Mouse (Mus musculus): ENCODE results near the gene Ttc21a. TPM values are rescaled to one million over a fixed set of nuclear protein-coding genes. Genes with fewer than 3 reads are reported as not detected.

Ttc21a gene
- total RNA-seq, 1 experiment from 2014 or later, result 0.46 TPM

- no peak for ATAC-seq (replicated peaks; ENCODE audit: low read depth, poor library complexity, severe bottlenecking)
These were observed 35.9 kb downstream of the Ttc21a start for GRCm38 (mm10) chr9:119973281-119973680.

DNA sequence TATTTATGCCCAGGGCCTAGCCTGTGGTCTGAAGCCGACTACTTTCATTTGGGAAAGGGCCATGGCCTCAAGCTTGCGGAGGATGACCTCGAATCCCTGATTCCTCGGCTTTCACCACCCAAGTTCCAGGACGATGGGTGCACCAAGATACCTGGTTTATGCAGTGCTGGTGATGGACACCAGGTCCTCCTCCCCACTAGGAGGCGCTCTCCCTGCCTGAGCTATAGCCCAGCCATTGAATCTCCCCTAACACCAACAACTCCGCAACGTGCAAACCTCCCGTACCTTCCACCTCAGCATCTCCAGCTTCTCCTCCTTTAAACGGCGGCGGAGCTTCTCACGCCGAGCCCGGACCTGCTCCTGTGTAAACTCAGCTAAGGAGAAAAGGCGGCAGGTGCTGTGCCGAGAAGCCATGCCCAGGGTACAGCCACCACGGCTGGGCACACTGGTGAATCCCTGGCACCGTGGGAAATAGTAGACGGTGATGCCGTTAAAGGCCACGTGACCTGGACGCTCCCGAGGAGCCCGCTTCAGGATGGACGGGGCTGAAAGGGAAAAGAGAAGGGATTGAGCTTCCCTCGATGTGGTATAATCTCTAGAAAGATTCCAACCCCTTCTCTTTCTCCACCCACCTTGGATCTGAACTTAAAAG, 36.6 kb downstream of the Ttc21a start:
- no peak for ATAC-seq (replicated peaks; ENCODE audit: low read depth, poor library complexity, severe bottlenecking)

DNA sequence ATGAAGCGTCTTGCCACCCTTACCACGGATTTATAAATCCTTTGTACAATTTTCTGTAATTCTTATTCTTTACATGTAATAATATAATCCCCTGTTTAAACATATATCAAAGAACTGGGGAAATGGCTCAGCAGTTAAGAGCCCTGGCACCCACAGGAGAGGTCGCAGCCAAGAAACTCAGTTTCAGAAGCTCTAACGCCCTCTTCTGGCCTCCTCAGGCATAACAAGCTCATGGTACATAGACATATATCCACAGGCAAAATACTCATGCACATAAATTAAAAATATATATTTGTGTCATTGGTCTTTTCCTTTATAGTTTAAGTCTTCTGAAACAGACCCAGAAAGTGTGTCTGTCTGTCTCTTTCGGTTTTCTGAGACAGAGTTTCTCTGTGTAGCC, 37.2 kb downstream of the Ttc21a start:
- ATAC-seq (replicated peaks; ENCODE audit: low read depth, poor library complexity, severe bottlenecking), result no peak

DNA sequence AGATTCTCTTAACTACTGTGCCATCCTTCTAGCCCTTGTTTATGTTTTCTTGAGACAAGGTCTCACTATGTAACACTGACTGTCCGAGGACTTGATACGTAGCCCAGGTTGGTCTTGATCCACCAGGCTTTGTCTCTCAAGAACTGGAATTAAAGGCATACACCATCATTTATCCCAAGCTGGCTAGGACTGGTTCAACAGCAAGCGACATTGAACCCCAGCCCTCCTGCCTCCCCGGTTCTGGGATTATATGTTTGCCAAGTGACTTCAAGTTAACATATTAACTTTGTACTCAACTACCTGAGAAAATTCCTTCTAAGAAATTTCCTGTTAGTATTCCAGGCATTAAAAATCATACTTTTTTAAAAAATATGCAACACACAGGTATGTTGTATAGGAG, 37.9 kb downstream of the Ttc21a start:
- no peak for ATAC-seq (replicated peaks; ENCODE audit: low read depth, poor library complexity, severe bottlenecking)

DNA sequence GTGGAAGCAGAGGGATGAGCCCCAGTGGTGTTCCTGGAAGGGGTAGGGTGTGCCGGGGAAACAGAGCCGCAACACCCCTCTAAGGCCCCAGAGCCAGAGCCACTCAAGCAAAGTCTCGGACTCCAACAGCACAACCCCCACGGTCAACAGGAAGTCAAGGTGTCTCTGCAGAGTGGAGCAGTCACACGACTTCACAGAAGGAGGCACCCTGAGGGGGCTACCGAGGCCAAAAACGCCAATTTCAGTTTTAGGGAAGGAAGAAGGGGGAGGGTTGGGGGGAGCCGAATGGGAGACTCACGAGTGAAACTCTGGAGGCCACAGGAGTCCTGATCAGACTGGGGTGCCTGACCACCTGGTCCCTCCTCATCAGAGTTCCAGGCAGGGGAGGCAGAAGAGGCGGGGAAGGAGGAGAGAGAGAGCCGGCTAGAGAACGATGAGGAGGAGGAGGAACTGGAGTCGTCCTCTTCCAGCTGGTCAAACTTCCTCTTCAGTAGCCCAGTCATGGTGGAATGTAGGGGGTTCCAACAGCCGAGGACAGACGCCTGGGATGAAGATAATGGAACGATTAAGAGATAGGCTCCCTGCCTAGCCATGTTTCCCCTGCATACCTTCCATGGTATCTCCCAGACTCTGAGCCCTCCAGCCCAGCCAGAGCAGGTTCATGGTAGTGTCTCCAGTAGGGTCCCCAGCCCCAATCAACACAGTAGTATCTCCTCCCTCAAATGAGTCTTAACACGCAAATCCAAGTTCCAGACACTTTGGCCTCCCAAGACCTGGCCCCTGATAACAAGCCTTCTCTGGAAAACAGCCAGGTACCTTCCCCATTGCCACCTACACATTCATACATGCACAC, 39.5 kb downstream of the Ttc21a start:
- peak; percentile 6; the same call in 1 of the 2 replicates for ATAC-seq (replicated peaks; ENCODE audit: low read depth, poor library complexity, severe bottlenecking)

GRCm38 (mm10) chr9:119977557-119978060, 40.2 kb downstream of the Ttc21a start:
- ATAC-seq (replicated peaks; ENCODE audit: low read depth, poor library complexity, severe bottlenecking), result no peak

DNA sequence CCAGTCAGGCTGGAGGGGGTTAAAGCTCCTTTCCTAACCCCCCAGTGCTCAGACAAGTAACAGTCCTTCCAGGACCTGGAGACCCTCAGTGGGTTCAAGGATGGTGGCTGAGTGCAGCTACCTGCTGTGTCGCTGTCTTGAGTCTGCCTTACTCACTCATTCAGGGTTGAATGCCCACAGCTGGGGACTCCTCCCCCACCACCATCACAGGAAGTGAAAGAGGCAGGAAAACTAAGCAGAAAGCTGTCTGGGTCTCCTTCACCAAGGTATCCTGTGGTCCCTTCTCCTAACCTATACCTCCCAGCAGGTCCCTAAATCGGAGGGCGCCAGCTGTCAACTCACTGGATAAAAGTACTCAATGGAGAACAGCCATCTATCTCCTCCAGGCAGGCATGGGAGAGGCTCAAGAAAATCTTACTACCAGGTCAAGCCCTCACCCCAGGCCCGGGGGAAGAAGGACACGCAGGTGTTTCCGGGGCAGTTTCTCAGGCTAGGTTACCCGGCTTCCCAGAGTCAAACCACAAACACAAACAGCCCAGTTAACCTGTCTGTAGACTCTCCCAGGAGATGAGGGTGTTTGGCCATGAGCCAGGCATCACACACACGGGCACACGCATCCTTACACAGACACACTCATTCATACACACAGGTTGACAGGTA, 40.9 kb downstream of the Ttc21a start:
- ATAC-seq (replicated peaks; ENCODE audit: low read depth, poor library complexity, severe bottlenecking), result peak; percentile 7; the same call in 1 of the 2 replicates

DNA sequence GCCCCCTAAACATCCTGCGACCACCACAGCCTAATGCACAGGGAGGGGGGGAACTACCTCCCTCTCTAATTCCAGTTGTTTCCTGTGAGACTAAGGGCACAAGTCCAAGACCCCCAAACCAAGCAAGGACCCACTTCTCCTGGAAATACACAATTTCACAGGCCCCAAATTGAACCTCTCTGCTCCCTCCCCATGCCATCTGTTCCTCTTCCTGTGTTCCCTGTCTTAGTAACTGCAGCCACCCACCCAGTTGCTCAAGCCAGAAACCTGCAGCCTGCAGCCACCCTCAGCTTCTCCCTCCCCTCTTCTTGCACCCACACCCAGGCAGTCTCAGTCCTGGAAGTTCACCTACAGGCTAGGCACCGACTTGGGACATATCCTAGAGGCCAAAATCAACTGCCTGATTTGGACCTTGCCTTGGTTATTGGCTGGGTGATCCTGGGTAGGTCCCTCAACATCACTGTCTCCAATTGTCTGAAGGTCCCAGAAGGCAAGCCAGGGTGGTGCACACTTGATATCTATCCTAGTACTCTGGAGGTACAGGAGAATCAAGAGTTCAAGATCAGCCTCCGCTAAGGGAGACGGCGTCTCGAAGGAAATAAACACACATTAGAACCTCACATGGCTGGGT, 41.5 kb downstream of the Ttc21a start:
- ATAC-seq (replicated peaks; ENCODE audit: low read depth, poor library complexity, severe bottlenecking), result no peak

GRCm38 (mm10) chr9:119979749-119980148, 42.3 kb downstream of the Ttc21a start:
- no peak for ATAC-seq (replicated peaks; ENCODE audit: low read depth, poor library complexity, severe bottlenecking)

DNA sequence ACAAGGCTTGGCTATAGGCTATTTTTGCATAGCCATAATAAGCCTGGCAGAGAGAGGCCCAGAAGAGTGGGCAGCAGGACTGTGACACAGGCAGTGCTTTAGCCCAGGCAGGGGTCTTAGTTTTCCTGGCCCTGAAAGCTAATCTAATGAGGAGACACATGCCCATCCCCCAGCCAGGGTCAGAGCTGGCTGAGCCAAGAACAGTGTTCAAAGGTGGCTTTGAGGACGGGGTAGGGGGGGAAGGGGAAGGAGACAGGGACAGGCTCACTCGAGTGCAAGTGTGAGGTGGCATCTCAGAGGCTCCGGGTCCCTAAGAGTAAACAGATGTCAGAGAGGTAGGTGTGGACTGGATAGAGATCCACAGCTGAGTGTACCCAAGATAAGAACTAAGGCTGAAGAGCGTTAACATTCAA, 43.4 kb downstream of the Ttc21a start:
- ATAC-seq (replicated peaks; ENCODE audit: low read depth, poor library complexity, severe bottlenecking), result no peak

DNA sequence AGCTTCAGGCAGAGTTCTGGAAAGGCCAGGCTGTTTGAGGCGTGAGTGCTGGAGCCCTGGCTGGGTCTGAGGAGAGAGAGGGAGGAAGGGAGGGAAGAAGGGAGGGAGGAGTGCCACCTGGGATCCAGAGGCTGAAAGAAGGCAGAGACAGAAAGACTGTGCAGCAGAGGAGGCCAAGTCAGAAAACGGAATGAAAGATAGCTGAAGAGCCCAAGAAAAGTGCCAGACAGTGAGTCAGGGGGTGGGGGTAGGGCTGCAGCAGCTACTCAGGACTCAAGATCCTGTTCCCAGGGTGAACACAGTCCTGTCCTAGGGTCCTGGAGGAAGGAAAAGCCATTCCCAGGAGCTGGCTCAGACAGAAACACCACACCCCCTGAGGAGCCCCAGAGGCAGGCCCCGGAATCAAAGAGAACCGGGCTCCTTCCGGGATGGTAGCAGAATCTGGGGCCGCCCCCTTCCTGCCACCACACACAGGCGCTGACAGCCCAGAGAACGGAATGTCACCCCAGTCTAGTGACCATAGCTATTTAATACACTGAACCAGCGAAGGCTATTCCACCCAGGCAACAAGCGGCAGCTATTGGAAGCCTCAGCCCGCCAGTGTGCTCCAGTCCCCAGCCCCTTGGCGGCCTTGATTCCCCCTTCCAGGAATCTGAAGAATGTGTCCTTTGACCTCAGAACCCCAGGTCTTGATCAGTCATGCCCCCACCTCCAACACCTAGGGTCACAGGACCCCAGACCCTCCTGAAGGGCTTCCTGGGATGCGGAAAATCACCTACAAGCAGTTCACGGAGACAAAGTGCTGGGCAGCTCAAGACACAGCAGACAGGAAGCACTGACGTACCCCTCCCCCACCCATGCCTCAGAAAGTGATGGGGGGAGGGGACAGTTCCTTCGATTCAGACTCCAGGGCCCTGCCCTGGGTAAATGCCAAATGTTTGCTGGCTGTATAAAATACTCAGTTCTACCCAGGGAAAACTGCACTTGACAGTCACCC, 44.1 kb downstream of the Ttc21a start:
- peak; percentile 51 for ATAC-seq (replicated peaks; ENCODE audit: low read depth, poor library complexity, severe bottlenecking)

DNA sequence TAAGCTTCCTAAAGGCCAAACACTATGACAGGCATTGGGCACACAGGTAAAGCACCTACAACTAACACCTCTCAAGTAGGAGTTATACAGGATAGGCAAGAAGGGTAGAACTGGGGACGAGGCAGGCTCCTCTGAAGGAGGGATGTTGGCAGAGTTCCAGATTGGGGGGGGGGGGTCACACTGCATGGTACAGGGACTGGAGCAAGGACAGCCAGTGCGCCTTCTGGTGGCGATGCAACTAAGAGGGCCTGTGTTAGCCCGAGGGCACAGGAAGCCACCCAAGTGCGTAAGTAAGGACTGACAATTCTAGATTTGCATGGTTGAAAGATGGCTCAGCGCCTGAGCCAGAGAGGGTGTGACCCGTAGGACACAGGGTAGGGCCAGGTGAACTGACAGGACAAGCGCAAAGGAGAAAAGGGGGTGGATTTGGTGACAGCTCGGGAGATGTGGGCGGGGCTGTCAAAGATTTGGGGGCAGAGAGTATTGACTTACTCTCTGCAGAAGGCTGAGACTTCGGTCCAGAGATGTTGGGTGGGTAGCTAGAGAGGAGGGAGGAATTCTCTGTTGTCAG, 44.9 kb downstream of the Ttc21a start:
- peak; percentile 19 for ATAC-seq (replicated peaks; ENCODE audit: low read depth, poor library complexity, severe bottlenecking)

DNA sequence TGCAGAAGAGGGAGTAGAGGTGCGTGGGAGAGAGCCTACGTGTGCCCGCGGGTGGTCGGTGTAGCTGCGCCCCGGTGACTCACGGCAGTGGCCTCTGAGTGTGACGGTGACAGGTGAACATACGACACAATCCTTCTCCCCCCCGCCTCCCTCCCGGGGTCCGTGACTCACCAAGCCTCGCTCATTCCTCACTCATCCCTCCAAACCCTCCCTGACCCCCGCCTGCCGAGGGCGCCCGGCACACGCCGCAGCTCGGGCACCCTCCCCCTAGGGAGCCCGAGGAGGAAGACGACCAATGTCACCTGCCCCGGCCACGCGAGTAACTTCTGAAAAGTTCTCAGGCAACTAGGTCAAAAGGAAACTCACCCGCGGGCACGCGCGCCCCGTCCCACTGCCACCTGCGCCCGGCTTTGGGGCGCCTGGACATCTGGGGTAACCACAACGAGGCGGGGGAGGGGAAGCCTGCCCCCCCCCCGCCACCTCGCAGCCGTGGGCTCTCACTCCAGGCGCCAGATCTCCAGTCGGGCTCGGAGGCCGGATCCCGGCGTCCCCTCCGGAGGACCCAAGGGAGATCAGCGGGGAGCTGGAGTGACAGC, 45.6 kb downstream of the Ttc21a start:
- ATAC-seq (replicated peaks; ENCODE audit: low read depth, poor library complexity, severe bottlenecking), result no peak

DNA sequence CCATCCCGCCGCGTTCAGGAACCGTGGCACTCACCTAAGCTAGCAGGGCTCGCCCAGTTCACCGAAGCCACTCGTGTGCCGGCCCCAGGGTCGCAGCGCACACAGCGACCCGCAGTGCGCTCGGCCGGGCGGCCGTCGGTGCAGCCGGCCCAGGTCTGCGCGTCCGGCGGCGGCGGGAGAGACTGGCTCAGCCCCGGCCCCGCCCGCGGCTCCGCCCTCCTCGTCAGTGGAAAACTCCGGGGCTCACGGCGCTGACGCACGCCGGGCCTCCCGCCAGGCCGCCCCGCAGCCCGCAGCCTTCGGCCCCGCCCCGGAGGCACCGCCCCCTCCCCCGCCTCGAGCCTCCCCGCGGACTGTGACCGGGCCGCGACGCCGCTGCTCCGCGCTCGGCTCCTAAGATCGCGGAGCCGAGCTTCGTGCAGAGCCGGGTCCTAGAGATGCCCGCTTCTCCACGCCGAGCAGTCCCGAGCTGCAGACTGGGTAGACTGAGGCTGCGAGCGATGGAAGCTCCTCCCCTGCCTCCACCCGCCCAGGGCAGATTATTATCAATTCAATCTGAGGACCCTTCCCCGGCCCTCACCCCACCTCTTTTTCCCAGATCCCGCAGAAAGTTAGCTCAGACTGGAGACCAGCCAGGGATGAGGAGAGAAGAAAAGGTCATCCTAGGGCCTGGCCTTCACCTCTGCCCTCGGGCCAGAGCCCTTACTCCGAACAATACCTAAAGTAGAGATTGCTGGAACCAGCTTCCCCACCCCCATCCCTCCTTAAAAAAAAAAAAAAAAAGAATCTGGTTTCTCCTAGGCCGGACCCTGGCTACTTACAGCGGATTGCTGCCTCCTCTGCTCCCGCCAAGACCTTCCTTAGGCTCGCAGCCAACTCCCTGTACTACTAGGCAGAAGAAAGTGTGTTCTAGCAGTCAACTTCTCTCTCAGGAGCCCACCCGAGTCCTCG, 46.5 kb downstream of the Ttc21a start:
- peak; percentile 31 for ATAC-seq (replicated peaks; ENCODE audit: low read depth, poor library complexity, severe bottlenecking)

DNA sequence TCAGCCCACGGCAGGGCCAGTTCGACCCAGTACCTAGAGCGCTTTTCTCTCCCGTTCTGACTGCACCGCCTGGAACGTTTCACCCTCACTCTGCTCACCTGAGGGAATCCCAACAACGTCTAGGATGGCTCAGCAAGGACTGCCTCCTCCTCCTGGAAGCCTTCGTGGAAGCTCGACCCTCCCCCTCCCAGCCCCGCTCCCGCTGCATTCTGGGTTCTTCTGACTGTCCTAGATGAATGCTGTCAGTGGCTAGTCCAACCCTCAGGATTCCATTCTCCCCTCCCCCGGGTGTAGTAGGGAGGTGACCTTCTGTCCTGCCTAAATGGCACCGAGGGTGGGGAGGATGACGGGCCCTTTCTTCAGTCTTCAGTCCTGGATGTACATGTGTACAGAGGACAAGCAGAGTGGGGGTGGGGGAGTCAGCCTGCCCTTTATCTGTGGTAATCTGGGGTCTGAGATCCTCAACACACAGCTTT, 47.2 kb downstream of the Ttc21a start, which contains the start of gene Csrnp1:
TSS of gene Csrnp1 (minus strand) at position 123 of the 476 bp plus-strand sequence.
- no peak for ATAC-seq (replicated peaks; ENCODE audit: low read depth, poor library complexity, severe bottlenecking)

GRCm38 (mm10) chr9:119985881-119986574, 48.6 kb downstream of the Ttc21a start:
- no peak for ATAC-seq (replicated peaks; ENCODE audit: low read depth, poor library complexity, severe bottlenecking)
